Mouse (Mus musculus) right cerebral cortex, postnatal 4 days (tissue): ENCODE measurements at regions not wholly inside any gene's neighbourhood (a gene's known extent, or its start where the extent isn't known, plus 50 kb on each side); places are given as distances from the start of the nearest gene placed in this dataset.

Source experiments
- DNase-seq: peaks from one replicate; pipeline ENCODE4 v3.0.0-alpha.2; 2022

DNA sequence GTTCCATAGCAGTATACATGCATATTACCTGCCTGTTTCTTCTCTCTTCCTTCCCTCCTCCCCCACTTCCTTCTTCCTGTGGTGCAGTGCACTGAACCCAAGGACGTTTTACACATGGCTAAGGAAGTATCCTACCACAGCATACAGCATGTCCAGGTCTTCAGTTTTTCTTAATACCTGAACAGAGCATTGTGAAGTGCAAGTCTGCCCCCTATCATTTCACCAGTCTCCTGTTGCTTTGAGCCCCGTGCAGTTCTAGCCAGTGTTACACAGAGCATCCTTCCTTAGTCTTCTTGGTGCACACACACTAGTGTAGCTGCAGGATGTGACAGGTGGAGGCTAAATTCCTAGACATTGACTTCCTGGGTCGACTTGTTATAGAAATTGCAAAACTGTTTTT, 53.7 kb upstream of the Foxb1 start:
- no peak for DNase-seq

DNA sequence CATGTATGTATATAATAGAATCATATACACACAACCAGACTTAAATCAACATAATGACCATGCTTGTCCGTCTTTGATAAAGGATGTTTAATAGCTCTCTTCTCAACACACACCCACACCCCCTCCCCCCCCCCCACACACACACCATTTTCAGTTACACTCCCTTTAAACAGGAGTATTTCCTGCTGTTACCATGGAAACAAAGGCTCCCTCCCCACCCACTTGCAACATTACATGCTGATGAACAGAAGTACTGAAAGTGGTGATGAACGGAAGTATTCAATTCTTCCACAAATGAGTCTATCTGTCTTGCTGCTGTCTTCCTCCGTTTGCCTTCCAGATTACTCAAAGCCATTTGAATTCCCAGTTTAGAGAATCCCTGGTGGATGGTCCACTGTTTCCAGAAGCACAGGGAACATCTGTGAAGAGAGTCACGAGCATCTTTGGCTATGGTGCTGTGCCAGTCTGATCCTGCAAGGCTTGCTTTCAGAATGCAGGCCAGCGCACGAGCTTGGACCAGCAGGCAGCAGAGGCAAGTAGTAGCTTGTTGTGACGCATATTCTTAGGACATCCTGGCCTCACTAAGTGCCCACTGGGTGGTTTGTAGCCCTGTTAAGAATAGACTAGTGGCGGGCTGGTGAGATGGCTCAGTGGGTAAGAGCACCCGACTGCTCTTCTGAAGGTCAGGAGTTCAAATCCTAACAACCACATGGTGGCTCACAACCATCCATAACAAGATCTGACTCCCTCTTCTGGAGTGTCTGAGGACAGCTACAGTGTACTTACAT, 62.6 kb upstream of the Foxb1 start:
- peak; percentile 8 for DNase-seq

DNA sequence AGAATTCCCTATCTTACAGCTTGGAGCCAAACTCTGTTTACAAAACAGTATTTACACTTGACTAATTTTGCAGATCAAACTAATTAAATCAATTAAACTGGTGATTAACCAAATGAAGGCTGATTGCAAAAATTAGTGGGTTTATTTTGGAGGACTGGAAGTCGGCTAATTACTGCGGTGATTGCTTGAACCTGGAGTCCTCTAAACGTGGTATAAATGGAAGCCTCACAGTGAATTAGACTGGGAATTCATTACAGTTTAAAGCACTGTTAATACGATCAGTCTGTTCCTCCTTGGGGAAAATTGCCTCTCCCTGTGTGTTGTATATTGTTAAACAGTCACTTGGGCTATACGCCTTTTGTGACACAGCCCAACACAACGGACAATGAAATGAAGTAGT, 67.7 kb upstream of the Foxb1 start:
- DNase-seq, result no peak

GRCm38 (mm10) chr9:69835396-69835795, 74.7 kb upstream of the Foxb1 start:
- DNase-seq, result no peak

DNA sequence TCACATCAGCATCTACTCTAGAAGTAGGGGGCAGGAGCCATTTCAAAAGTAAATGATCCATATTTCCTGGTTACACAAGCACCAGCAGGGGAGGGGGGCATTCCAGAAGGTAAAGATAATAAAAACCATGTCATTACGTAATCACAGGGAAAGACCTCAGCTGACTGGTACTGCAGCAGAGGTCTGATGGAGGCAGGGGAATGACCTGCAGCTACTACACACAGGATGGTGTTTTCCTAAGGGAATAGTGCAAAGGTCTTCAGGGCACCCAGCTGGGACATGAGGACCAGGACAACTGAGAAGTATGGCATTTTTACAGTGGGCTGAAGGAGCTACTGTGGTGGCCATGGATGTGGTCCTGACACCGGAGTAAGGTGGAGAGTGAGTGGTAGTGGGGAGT, 78.5 kb upstream of the Foxb1 start:
- no peak for DNase-seq

DNA sequence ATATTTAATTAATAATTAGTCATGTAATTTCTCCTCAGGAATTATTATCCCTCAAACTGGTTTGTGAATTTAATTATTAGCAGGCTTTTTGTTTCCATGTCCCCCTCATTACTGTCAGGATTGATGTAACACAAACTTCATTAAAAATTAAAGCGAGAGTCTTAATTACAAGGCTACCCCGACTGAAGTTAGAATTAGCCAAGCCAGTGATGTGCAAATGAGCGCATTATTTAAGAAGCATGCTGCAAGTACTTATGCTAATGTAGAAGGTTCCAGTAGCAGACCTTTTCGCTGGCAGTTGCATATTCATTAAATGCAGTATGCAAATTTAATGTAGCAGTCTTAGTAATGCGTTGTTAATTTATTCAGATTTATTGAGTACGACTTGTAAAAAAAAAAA, 84.0 kb upstream of the Foxb1 start:
- DNase-seq, result no peak

GRCm38 (mm10) chr9:69845210-69845609, 84.5 kb upstream of the Foxb1 start:
- no peak for DNase-seq

- no peak for DNase-seq
Measured at GRCm38 (mm10) chr9:69856621-69857020, 95.9 kb upstream of the Foxb1 start.

GRCm38 (mm10) chr9:69858619-69859018, 97.9 kb upstream of the Foxb1 start:
- no peak for DNase-seq

DNA sequence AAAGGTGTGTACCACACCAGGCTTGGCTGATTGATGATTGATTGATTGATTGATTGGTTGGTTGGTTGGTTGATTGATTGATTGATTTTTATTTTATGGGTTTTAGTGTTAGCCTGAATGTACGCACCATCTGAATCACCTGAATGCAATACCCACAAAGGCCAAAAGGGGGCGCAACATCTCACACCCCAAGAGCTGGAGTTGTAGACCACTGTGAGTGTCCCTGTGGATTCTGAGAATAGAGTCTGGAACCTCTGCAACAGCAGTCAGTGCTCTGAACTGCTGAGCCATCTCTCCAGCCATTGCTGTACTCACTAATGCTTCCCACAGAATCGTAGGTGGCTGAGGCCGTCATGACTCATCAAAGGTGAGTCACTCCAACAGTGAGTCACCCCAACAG, 109.4 kb upstream of the Foxb1 start:
- DNase-seq, result no peak

- DNase-seq, result no peak
Measured at GRCm38 (mm10) chr9:69886351-69886750, 102.9 kb upstream of the Bnip2 start.

DNA sequence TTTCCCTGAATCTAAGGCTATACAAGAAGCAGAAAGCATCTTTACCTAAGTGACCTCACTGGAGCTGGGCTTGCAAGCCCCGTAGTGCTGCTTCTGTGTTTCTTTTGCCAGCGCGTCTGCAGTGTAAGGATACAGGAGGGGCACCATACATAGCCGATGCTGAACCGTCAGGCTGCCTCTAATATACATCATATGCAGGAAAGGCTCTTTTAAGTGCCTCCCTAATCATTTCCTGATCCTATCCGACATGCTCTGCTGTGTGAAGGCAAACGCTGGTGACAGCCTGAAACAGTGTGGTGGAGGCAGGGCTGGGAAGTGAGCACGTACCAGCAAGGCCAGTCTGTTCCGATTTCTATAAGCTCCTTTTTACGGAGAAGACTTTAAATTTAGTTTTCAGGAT, 91.2 kb upstream of the Bnip2 start:
- no peak for DNase-seq

- peak; percentile 71 for DNase-seq
Measured at GRCm38 (mm10) chr9:69899371-69899770, 89.9 kb upstream of the Bnip2 start.

GRCm38 (mm10) chr9:69900871-69901270, 88.4 kb upstream of the Bnip2 start:
- DNase-seq, result no peak

DNA sequence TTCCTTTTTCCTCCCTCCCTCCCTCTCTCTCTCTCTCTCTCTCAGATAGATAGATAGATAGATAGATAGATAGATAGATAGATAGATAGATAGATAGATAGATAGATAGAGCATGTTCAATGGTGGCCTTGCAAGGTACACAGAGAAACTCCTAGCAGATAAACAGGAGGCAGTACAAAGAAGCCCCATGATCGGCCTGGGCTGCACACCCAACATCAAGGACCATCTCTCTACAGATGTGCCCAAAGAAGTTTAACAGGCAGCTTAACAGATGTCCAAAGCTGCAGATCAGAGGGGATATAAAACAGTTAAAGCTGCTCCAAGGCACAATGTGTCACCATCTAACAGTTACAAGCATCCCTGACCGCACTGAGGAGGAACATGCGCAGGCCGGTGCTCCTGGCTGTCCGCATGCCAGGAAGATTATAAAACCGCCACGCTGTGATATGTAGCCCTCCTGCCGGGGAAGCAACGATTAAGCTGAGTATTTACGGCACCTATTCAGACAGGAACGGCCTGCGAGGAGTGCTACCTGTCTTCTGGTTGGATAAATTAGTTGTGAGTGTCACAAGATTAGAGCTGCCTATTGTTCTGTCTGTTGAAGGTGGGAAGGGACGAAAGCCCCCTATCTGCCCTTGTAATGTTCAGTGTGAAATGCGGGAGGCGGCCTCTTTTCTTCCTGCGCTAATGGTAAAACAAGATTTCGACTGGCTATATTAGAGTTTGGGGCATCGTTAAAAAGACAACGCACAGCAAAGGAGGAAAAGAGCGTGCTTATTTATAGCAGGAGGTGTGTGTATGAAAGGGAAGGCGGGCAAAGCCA, 81.9 kb upstream of the Bnip2 start:
- no peak for DNase-seq

- DNase-seq, result no peak
Measured at GRCm38 (mm10) chr9:69910621-69911020, 78.6 kb upstream of the Bnip2 start.

DNA sequence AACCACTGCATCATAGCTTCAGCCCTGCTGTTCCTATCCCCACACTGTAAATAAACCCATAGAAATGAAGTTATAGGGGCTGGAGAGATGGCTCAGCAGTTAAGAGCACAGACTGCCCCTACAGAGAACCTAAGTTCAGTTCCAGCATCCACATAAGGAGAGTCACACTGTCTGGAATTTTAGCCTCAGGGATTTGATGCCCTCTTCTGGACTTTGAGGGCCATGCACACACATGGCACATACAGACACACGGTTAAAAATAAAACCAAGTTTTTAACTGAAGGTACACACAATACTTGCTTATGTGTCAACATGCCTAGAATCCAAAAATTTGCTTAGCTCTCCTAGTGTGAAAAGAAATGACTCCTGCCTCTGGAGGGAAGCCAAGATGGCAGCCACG, 61.1 kb upstream of the Bnip2 start:
- DNase-seq, result no peak

- no peak for DNase-seq
Measured at GRCm38 (mm10) chr9:69937863-69938262, 51.4 kb upstream of the Bnip2 start.
